Mouse (Mus musculus) megakaryocyte, embryonic 14.5 days (primary cell): ENCODE results near the gene Gm29776.

ENCODE experiments used
- FLI1 ChIP-seq: IDR thresholded peaks from 2 replicates; pipeline ENCODE4 v1.6.1; 2012; ENCODE audit warnings: low read length, inconsistent platforms, mixed read lengths
- GATA1 ChIP-seq: IDR thresholded peaks from 3 replicates; pipeline ENCODE4 v1.6.1; 2012; ENCODE audit warnings: mixed read lengths, low read length, inconsistent platforms, borderline replicate concordance

GRCm38 (mm10) chr14:54686063-54686521, 12.5 kb downstream of the Gm29776 start, which contains the start of gene 1700123O20Rik:
- TF ChIP-seq GATA1 (no peak), FLI1 (no peak)
